Mouse (Mus musculus) thymus, adult 2 months (tissue): ENCODE data around the gene Wdr18. TPM values are rescaled to one million over a fixed set of nuclear protein-coding genes. Genes with fewer than 3 reads are reported as not detected.

Experiments
- DNase-seq: peaks from one replicate; pipeline ENCODE4 v3.0.0; 2021
- H3K27ac ChIP-seq: fragments of 200-500 bp; 2 replicates; pipeline ENCODE4 v1.5.1; 2012; ENCODE audit warnings: low read length, control low read depth; ENCODE audit not compliant: control insufficient read depth, insufficient read depth
- H3K27me3 ChIP-seq: fragments of 200-500 bp; 2 replicates; pipeline ENCODE4 v1.6.1; 2012; ENCODE audit warnings: mild to moderate bottlenecking, low read length, moderate library complexity, mixed read lengths; ENCODE audit not compliant: control insufficient read depth, insufficient read depth
- H3K36me3 ChIP-seq: fragments of 200-500 bp; 2 replicates; pipeline ENCODE4 v1.6.1; 2012; ENCODE audit warnings: mild to moderate bottlenecking, low read length, moderate library complexity; ENCODE audit not compliant: control insufficient read depth, insufficient read depth
- H3K4me1 ChIP-seq: fragments of 200-500 bp; replicated peaks from 2 replicates; pipeline ENCODE4 v1.6.1; 2012; ENCODE audit warnings: low read length; ENCODE audit not compliant: control insufficient read depth, insufficient read depth
- H3K4me3 ChIP-seq: fragments of 200-500 bp; 2 replicates; pipeline ENCODE4 v1.5.1; 2012; ENCODE audit warnings: mild to moderate bottlenecking, low read length, control low read depth, moderate library complexity; ENCODE audit not compliant: control insufficient read depth, insufficient read depth
- CTCF ChIP-seq: fragments of 200-500 bp; IDR thresholded peaks from 2 replicates; pipeline ENCODE4 v1.5.1; 2012; ENCODE audit warnings: mild to moderate bottlenecking, control low read depth, low read length, moderate library complexity, borderline replicate concordance; ENCODE audit not compliant: control insufficient read depth, poor library complexity, insufficient read depth; ENCODE audit errors: extremely low read depth
- POLR2A ChIP-seq: fragments of 200-500 bp; IDR thresholded peaks from 2 replicates; pipeline ENCODE4 v1.6.1; 2012; ENCODE audit warnings: mild to moderate bottlenecking, low read length, control low read depth, moderate library complexity; ENCODE audit not compliant: control insufficient read depth, poor library complexity, insufficient read depth; ENCODE audit errors: extremely low read depth
- WGBS: fragments of 180-500 bp; shearing (Covaris S2); methylation state at CpG from one replicate; pipeline ENCODE4 v1.1.7; 2018; 5-methylcytosine and 5-hydroxymethylcytosine counted together
- polyA plus RNA-seq: library from polyadenylated mRNA; depleted of rRNA; stranded (reverse); fragments of >200 nt; gene quantifications from 2 replicates; pipeline ENCODE4 v1.2.3, GENCODE M21; 2012

The Wdr18 gene
- polyA plus RNA-seq, 1 experiment, result 74.5 TPM

DNA sequence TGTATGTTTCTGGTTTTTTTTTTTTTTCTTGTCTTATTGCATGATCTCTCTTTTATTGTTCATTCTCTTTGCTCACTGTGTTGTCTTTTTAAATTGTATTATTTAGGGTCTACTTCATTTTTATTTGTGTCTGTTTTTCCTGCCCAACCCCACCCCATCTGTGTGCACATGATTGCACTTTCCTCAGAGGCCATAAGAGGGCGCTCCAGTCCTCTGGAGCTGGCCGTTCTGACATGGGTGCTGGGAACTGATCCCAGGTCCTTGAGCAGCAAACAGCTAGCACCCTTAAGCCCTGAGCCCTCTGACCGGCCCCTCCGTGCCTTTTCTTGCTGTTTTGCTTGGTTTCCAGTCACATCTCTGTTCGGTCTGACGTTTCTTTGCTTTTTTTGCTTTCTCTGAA, 31.6 kb downstream of the Wdr18 start:
- peaks cover 16% of the 10 kb centered on the region for H3K36me3 ChIP-seq
- TF ChIP-seq CTCF (no peak), POLR2A (no peak)
- H3K27me3 ChIP-seq, result no peaks in the 10 kb centered on the region
- no peak for DNase-seq
- no peak overlapping the region for H3K27ac ChIP-seq
- 98% methylated on average over 6 of the region's 6 CpGs for WGBS
- H3K4me3 ChIP-seq, result no peak overlapping the region
- H3K4me1 ChIP-seq, result peaks cover 56% of the 10 kb centered on the region

DNA sequence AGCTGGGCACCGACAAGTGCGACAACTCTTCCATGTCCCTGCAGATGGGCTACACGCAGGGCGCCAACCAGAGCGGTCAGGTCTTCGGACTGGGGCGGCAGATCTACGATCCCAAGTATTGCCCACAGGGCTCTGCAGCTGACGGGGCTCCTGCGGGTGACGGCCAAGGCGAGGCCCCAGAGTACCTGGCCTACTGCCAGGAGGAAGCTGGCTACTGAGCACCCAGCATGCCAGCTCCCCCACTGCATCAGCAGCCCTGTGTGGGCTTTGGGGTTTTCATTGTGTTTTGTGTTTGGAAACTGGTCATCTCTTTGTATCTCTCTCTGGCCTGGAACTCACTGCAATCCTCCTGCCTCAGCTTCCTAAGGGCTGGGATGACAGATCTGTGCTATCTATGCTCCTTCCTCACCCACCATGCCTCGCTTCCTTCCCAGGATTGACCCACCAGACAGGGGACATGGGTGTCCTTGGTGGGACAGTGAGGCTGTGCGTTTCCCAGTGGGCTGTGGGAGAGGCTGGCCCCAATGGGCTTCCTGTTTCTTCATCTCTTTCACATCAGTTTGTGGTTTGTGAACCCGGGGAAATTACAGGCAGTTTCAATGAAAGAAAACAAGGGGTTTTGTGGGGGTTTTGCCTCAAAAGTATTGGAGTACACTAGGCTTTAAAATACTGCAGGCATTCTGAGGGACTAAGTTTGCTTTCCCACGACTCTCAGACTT, 34.6 kb downstream of the Wdr18 start:
- peaks cover 37% of the 10 kb centered on the region for H3K4me1 ChIP-seq
- H3K27ac ChIP-seq, result peak overlapping the region; percentile 51; the same call in 1 of the 2 replicates
- 26% methylated on average over 16 of the region's 16 CpGs for WGBS
- no peaks in the 10 kb centered on the region for H3K27me3 ChIP-seq
- H3K36me3 ChIP-seq, result peaks cover 16% of the 10 kb centered on the region
- no peak for DNase-seq
- TF ChIP-seq POLR2A (no peak), CTCF (no peak)
- no peak overlapping the region for H3K4me3 ChIP-seq

DNA sequence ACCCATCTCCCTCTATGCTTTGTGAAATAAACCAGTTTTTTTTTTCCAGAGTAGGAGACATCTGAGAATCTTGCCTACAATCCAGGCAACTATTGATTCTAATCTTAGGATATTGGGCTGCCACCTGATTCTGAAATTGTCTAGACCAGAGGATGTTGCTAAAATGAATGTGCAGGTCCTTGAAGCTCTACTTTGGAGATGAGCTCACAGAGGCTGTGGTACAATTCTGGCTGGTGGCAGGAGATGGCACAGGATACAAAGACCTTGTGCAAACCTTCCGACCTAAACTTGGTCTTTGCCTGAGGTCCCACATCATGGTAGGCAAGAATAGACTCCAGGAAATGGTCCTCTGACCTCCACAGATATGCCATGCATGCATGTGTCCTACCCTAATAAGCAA, 35.7 kb downstream of the Wdr18 start:
- Histone ChIP-seq H3K27me3 (no peaks in the 10 kb centered on the region), H3K36me3 (peaks cover 16% of the 10 kb centered on the region), H3K27ac (peak overlapping the region; percentile 51; the same call in 1 of the 2 replicates), H3K4me3 (no peak overlapping the region), H3K4me1 (peaks cover 31% of the 10 kb centered on the region)
- 44% methylated on average over 1 of the region's 1 CpGs for WGBS
- no peak for DNase-seq
- TF ChIP-seq POLR2A, result no peak
- TF ChIP-seq CTCF, result no peak

DNA sequence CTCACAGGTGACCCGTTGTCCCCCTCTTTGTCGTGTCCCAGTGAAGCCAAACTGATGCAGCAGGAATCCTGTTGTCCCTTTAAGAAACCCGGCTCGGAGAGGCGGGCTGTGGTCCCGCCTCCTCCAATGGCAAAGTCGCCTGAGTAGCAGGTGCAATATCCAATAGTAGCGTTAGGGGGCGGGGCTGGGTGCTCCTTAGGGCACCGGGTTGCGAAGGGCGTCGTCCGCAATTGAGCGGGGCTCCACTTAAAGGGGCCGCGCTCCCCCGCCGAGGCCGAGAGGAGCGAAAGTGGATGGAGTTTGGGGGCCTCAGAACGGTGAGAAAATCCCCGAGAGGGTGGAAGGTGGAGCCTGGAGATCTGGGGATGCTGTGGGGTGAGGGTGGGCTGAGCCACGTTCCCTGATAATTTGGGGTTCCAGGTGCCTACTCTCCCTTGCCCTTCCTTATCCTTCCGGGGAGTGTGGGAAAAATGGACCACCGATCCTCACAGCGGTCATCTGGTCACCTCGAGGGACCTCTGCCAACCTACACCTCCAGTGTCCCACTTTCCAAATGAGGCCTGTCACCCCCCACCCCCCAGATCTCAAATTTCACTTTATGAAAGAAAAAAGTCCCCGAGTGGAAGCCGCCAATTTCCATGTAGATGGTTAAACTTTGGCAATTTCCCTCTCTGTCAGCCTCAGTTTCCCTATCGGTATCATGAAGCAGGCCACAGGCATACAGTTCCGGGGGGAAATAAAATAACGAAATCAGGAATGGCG, 36.5 kb downstream of the Wdr18 start, which contains the start of gene Abca7:
TSS of gene Abca7 (plus strand) at position 223 of the 762 bp plus-strand sequence.
- Histone ChIP-seq H3K4me1 (peaks cover 27% of the 10 kb centered on the region), H3K4me3 (peak within 1 kb of the TSS; percentile 60), H3K27ac (peak within 1 kb of the TSS; percentile 51; the same call in 1 of the 2 replicates), H3K27me3 (no peaks in the 10 kb centered on the region), H3K36me3 (peaks cover 16% of the 10 kb centered on the region)
- WGBS, result under 1% methylated on average over 33 of the region's 34 CpGs
- DNase-seq, result peak; percentile 98
- TF ChIP-seq CTCF, result peak; percentile 58; the same call in 1 of the 2 replicates
- no peak; the same call in 1 of the 2 replicates for TF ChIP-seq POLR2A

DNA sequence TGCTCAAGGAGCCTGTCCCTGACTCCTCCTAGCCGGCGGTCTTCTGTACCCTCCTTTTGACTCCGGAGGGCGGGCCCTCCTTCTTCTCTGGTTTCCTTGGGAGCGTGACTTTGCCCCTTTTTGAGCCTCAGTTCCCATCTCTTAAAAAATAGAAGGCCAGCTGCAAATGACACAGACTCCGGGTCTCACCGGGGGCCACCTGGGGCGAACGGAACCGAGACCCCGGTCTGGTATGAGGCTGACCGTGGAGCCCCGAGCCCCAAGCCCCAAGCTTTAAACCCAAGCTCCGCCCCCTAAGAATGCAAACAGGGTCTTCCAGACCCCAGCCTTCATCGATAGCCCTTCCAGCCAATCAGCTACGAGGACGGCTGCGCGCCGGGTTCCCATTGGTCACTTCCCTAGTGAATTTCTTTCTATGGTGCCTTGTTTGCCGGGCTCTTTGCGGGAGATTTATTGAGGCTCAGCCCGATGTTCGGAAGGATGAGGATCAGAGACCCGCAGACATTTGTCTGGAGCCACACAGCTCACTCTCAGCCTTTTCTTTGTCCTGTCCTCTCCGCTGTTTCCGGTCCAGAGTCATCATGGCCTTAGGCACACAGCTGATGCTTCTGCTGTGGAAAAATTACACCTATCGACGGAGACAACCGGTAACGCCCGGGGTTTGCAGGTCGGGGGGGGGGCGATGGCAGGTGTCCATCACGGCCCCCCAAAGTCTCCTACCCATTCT, 37.2 kb downstream of the Wdr18 start:
- no peaks in the 10 kb centered on the region for H3K27me3 ChIP-seq
- H3K27ac ChIP-seq, result peak overlapping the region; percentile 3; the same call in 1 of the 2 replicates
- TF ChIP-seq CTCF (no peak), POLR2A (no peak)
- DNase-seq, result peak; percentile 80
- WGBS, result 7% methylated on average over 35 of the region's 35 CpGs
- peaks cover 13% of the 10 kb centered on the region for H3K36me3 ChIP-seq
- peaks cover 27% of the 10 kb centered on the region for H3K4me1 ChIP-seq
- peak overlapping the region; percentile 60 for H3K4me3 ChIP-seq

DNA sequence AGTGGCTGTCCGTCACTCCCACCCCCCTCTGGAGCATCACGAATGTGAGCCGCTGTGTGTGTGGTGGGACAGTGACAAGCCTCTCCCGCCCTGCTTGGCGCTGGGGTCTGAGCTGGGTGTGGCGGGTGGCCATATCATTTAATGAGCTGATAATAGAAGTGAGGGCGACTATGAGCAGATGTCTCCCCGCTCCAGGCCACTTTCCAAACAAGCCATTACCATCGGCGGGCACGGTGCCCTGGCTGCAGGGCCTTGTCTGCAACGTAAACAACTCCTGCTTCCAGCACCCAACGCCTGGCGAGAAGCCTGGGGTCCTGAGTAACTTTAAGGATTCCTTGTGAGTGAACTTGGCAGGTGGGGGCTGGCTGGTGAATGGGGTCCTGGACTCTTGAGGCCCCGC, 37.9 kb downstream of the Wdr18 start:
- no peak for DNase-seq
- TF ChIP-seq POLR2A, result no peak
- no peak for TF ChIP-seq CTCF
- Histone ChIP-seq H3K27ac (no peak overlapping the region), H3K36me3 (peaks cover 10% of the 10 kb centered on the region), H3K4me3 (no peak overlapping the region), H3K4me1 (peaks cover 27% of the 10 kb centered on the region), H3K27me3 (no peaks in the 10 kb centered on the region)
- 93% methylated on average over 15 of the region's 15 CpGs for WGBS
